Mouse (Mus musculus): ENCODE measurements around the gene Mylpf.
A peak's percentile ranks its signal among the peaks of the same experiment; 100 is the strongest.

Mylpf gene

DNA sequence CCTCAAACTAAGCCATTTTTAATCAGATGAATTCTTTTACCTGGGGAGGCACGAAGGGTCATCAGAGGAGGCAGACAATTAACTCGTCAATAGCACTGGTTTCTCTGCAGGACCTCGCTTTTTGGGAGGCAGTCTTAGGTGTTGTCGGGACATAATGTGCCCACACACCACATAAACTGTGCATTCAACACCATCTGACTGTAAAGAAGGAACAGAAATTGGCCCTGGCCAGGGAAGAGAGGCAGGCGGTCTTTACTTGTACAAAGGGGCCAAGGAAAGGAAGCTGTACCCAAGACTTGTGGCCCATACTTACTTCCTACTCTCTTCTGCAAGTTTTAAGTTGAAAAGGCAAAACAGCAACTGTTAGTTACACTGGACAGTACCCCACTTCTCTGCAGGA lies 47.8 kb downstream of the Mylpf start:
- no peak for DNase-seq (ENCODE audit: low read depth in 1 of 2, low spot score in 2 of 2)

DNA sequence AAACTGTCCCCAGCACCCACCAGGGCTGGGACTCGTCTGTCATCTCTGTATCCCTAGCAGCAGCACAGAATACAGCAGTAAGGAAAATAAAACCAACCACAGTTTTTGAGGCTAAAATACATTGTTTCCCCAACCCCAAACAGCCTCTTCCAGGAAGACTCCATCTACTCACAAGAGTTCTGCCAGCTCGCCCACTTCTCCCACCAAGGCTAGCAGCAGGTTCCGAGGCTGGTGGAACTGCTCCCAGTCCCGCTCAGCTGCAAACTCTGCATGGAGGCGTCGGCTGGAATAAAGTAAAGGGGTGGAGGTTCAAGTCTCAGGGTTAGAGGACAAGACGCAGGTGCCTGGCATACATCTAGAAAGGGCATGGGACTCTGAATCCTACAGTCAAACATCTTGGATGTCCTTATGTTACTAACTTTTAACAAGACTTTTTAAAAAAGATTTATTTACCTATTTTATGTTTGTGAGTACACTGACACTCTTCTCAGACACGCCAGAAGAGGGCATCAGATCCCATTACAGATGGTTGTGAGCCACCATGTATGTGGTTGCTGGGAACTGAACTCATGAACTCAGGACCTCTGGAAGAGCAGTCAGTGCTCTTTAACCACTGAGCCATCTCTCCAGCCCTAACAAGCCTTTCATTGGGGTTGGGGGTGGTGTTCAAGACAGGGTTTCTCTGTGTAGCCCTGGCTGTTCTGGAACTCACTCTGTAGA lies 50.7 kb downstream of the Mylpf start:
- no peak for DNase-seq (ENCODE audit: low read depth in 1 of 2, low spot score in 2 of 2)

- peak; percentile 89 to 94 for DNase-seq (ENCODE audit: low read depth in 1 of 2, low spot score in 2 of 2)
Observed at GRCm38 (mm10) chr7:127260309-127261111, 51.8 kb downstream of the Mylpf start, which contains the start of gene Dctpp1. Gene Dctpp1, minus strand, starts transcription at chr7:127260709.

DNA sequence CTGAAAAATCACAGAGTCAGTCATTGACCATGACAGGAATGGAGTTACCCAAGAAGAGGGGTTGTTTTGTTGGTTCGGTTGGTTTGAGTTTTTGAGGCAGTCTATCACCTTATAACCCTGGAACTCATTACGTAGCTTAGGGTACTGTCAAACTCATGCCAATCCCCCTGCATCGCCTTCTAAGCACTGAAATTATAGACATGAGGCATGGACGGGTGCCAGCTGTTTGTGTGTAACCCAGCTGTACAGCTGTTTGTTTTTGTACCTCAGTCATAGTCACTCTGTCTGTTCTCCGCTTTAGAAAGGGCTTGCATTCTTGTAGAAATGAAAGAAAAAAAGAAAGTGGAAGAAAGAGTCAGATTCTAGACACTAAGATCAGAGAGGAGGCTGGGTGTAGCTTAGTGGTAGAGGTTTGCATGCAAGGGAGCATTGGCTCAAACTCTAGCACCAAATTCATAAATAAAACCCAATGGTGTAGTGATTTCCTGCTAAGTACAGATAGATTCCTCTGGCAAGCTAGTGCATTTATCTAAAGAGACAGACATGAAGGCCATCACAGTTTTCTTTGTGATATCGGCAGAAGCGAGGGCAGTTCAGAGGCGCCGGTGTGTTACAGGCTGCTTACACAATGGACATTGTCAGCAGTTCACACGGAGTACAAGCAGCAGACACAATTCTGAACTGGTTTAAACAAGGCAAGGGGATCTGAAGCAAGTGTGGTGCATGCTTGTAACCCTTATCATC lies 53.7 kb downstream of the Mylpf start:
- no peak for DNase-seq (ENCODE audit: low read depth in 1 of 2, low spot score in 2 of 2)

GRCm38 (mm10) chr7:127263526-127263925 lies 54.8 kb downstream of the Mylpf start:
- DNase-seq (ENCODE audit: low read depth in 1 of 2, low spot score in 2 of 2) = no peak
